Mouse (Mus musculus) left cerebral cortex, adult 11 months (tissue): ENCODE data around the gene Plac9b.
"Not testable (repeated sequence)": the region's sequence is repeated elsewhere in the genome, so short reads cannot be mapped to it uniquely, and the experiment has no call there.

Experiments
- DNase-seq: peaks from one replicate; pipeline ENCODE4 v3.0.0; 2022; ENCODE audit warnings: low spot score

Gene Plac9b

DNA sequence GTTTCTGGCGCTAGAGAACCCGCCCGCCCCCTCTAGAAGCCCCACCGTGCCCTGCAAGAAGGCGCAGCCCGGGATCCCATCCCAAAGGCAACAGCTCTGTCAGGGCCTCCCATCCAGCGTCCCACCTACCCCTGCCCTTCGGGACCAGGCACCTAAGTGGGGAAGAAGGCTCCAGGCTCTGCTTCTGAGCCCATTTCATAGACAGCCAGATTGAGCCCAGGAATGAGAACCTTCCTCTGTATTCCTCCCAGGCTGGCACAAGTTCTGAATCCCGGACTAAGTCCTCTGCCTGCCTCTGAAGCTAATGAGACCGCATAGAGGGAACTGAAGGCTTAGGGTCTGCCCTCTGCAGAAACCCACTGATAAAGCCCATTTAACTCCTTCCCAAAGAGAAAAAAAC, at the start of gene Plac9b:
Gene Plac9b (minus strand): TSS at position 101 of the 400 bp plus-strand sequence.
- not testable (repeated sequence) for DNase-seq

- DNase-seq: not testable (repeated sequence)
These were observed 34.1 kb upstream of the Plac9b start for GRCm38 (mm10) chr14:26216233-26217000.

GRCm38 (mm10) chr14:26206926-26207247, 24.6 kb upstream of the Plac9b start, which contains the start of gene Tmem254b:
Gene Tmem254b (minus strand): TSS chr14:26207041.
- not testable (repeated sequence) for DNase-seq

DNA sequence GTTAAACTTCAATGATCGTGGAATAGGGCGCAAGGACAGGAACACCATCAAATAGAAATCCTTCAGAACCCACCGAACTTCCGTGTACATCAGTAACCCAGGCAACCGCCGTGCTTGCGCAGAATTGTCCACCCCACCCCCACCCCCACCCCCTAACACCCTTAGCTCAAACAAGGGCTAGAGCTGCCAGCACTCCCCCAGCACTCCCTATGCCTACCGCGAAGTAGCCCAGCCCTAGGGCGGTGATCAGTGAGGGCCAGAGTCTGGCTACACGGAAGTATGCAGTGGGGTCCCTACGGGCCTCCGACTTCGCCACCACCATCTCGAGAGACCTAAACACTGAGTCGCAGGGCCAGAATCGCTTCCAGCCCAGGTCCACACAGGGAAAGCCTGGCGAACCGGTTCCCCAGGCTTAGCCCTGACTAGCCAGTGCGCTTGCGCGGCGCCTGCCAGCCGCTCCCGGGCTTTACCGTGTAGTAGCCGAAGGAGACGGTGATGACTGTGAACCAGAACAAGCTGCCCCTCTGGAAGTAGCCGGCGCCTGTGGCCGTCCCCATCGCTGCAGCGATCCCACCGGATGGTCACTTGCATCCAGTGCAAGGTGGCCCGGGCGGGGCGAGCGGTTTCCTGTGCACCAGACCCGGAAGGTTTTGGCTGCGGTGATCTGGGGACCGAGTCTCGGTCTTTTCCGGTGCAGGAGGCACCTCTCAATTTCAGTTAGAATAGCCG, 24.1 kb upstream of the Plac9b start:
- DNase-seq: not testable (repeated sequence)

DNA sequence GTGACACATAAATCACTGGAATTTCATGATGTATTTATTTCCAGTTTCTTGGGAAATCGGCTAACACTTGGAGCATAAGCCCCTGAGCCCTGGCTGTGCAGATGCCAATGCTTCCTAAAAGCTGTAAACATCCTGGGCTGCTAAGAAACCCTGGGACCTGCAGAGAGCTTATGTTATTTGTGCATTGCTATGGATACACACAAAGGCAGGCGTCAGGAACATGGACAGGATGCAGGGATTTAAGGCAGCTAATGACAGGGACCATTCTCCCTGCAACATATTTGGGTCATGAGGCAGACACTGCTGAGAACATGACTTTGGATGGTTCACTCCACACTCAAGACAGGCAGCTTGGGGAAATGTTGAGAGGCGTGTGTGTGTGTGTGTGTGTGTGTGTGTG, 15.6 kb upstream of the Plac9b start:
- not testable (repeated sequence) for DNase-seq

DNA sequence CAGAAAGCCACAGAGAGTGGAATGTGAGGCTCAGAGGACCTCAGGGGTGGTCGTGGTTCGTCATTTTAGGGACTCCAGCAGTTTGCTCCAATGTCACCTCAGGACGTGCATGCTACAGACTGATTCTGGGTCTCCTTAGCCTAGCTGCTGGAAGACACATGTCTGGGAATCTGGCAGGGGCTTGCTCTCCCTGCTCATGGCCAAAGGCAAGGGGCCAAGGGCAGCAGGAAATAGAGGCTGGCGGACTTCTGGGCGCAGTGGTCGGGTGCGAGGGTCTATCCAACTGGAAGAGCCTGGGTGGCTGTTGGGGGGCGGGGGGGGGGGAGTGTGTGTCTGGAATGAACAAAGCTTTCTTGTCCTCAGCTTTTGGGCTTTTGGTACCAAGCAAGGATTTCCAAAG, 6.1 kb upstream of the Plac9b start:
- not testable (repeated sequence) for DNase-seq

- not testable (repeated sequence) for DNase-seq
These were observed 4.4 kb upstream of the Plac9b start for GRCm38 (mm10) chr14:26186638-26187037.

- not testable (repeated sequence) for DNase-seq
These were observed 620 bp downstream of the Plac9b start for GRCm38 (mm10) chr14:26181660-26182059.

DNA sequence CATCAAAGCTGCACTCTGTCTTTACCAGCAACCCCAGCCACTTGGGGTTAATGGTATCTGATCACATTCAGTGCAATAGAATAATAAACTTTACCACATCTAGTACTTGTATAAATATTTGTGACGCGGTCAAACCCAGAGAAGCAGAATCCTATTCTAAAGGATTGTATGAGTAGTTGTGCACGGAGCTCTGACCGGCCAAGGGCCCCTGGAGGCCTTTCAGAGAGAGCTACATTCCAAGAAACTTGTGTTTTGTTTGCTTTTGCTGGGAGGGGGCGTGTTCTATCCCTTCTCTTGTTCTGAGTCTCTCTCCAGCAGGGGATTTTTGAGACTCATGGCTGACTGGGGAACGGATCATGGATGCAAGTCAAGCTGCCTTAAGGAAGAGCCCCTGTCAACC, 7.3 kb downstream of the Plac9b start:
- DNase-seq: not testable (repeated sequence)

GRCm38 (mm10) chr14:26173955-26174354, 8.3 kb downstream of the Plac9b start:
- DNase-seq: not testable (repeated sequence)

DNA sequence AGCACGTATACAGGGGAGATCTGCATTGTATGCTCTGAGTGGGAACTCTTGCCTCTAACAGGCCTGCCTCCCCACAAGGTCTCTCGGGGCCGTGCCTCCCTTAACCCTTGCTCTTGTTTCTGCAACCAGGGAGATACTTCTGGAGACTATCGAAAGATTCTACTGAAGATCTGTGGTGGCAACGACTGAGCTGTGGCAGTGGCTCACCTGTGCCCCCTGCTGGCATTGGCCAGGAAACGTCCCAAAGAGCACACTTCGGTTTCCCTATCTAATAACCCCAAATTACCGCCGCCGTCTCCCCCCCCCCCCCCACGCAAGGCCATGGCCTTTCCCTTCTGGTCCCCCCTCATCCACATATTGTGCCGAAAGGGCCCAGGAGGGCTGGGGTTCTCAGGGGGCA, 17.0 kb downstream of the Plac9b start:
- not testable (repeated sequence) for DNase-seq

GRCm38 (mm10) chr14:26162423-26162822, 19.9 kb downstream of the Plac9b start:
- not testable (repeated sequence) for DNase-seq

GRCm38 (mm10) chr14:26161156-26161555, 21.1 kb downstream of the Plac9b start:
- not testable (repeated sequence) for DNase-seq

DNA sequence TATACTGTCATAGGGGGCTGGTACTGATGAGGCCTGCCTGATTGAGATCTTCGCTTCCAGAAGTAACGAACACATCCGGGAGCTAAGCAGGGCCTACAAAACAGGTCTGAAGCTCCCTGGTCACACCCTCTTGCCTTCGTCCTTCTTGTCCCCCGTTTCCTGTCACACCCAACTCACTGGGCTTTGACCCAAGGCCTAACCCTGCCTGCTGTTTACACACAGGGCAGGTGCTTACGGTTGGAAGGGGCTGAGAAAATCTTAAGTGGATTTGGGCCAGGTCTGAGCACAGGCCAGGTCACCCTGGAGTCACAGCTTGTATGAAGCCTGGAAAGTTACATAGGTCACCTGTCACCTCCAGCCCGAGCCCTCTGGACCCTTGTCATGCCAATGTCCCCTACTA, 26.2 kb downstream of the Plac9b start:
- not testable (repeated sequence) for DNase-seq

DNA sequence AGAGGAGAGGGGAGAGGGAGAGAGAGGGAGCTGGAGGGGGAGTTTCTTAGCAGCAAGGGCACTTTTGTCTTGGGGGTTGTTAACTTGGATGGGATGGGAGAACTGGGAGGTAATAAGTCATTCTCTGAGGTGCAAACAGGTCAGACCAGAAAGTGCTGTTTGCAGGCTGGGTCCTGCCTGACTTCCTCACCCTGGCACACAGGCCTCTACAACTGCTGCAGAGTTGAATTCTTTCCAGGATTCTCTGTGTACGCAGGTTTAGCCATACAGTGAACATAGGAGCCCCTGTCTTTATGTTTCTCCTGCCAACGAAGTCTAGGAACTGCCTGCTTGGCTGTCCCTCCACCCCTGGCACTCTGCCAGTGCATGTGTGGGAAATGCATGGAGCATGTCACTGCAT, 35.2 kb downstream of the Plac9b start:
- DNase-seq: not testable (repeated sequence)

DNA sequence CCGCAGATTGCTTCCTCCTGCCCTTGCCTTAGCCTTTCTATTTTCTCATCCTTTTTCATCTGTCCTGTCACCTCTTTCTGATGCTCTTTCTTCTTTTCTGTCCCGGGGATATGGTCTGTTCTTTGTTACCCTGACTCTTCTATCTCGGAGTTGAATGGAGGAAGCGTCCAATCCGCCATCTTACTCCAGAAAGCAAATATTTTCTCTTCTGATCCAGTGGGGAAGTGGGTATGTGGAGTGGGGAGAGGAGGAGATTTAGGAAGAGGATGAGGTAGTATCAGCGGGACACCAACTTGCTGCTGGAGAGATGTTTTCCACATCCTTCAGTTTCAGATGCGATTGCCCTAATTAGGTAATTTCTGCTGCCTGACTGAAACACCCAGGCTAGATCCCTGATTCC, 63.2 kb downstream of the Plac9b start:
- DNase-seq: not testable (repeated sequence)

DNA sequence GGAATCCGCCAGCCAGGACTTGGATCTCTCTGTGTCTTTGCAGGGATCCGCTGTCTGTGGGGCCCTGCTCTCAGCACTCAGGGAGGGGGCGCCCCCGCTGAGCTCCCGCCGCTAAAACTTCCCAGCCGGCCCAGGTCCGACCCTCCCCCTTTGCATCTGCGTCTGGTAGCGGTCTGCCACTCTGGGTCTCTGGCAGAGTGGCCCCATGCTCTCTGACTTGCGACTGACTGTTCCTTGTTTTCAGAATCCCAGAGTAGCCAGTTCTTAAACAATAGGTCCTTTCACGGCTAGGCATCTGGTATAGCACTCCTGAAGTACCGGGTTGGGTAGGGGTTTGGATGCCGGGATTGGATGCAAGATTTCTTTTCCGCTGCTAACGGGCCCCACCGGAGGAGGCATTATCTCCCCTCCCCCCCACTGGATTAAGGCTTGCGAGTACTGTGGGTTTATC, 63.7 kb downstream of the Plac9b start:
- DNase-seq: not testable (repeated sequence)

GRCm38 (mm10) chr14:26118150-26118549, 64.1 kb downstream of the Plac9b start, which contains the start of gene Duxbl2:
Gene Duxbl2 (plus strand): TSS chr14:26118349.
- not testable (repeated sequence) for DNase-seq
